Mouse (Mus musculus) forebrain, embryonic 16.5 days (tissue): Measurements from ENCODE around the gene Bcl2l15. TPM values are rescaled to one million over a fixed set of nuclear protein-coding genes. Genes with fewer than 3 reads are reported as not detected.
"Not testable (repeated sequence)": the region's sequence is repeated elsewhere in the genome, so short reads cannot be mapped to it uniquely, and the experiment has no call there.

Experiments used
- ATAC-seq: fragments of 200-750 bp; cut with Nextera tagmentation; 2 replicates; pipeline ENCODE4 v1.8.0; 2017; ENCODE audit warnings: mild to moderate bottlenecking, moderate library complexity
- H3K27ac ChIP-seq: fragments of 300-500 bp; sonication (generic); 2 replicates; pipeline ENCODE4 v1.5.1; 2014; ENCODE audit warnings: low read length, control low read depth
- H3K27me3 ChIP-seq: fragments of 300-500 bp; sonication (generic); replicated peaks from 2 replicates; pipeline ENCODE4 v1.6.1; 2014; ENCODE audit warnings: low read length; ENCODE audit not compliant: control insufficient read depth, insufficient read depth
- H3K36me3 ChIP-seq: fragments of 300-500 bp; sonication (generic); 2 replicates; pipeline ENCODE4 v1.6.1; 2014; ENCODE audit not compliant: control insufficient read depth, insufficient read depth
- H3K4me1 ChIP-seq: fragments of 300-500 bp; sonication (generic); replicated peaks from 2 replicates; pipeline ENCODE4 v1.6.1; 2014; ENCODE audit warnings: low read length; ENCODE audit not compliant: control insufficient read depth, insufficient read depth
- H3K4me2 ChIP-seq: fragments of 300-500 bp; sonication (generic); 2 replicates; pipeline ENCODE4 v1.6.1; 2014; ENCODE audit warnings: mild to moderate bottlenecking, low read length, control low read depth
- H3K4me3 ChIP-seq: fragments of 300-500 bp; sonication (generic); replicated peaks from 2 replicates; pipeline ENCODE4 v1.5.1; 2014; ENCODE audit warnings: mild to moderate bottlenecking, low read length, control low read depth
- H3K9ac ChIP-seq: fragments of 300-500 bp; sonication (generic); replicated peaks from 2 replicates; pipeline ENCODE4 v1.6.1; 2014; ENCODE audit warnings: low read depth, low read length, control low read depth
- H3K9me3 ChIP-seq: fragments of 300-500 bp; sonication (generic); 2 replicates; pipeline ENCODE4 v1.6.1; 2016; ENCODE audit warnings: low read length; ENCODE audit not compliant: control insufficient read depth
- WGBS: fragments of 180-500 bp; shearing (Covaris S2); extraction: QIAGEN DNeasy Blood & Tissue Kit; methylation state at CpG from one replicate; pipeline ENCODE4 v1.1.7; 2014; 5-methylcytosine and 5-hydroxymethylcytosine counted together
- polyA plus RNA-seq: library from polyadenylated mRNA; unstranded; fragments of >200 nt; fragmentation: Nextera tagmentation; extraction: Ambion mirVana; gene quantifications from 2 replicates; pipeline ENCODE4 v1.2.1, GENCODE M21; 2015

The Bcl2l15 gene
- polyA plus RNA-seq, 1 experiment from 2014 or later: 0.86 TPM

DNA sequence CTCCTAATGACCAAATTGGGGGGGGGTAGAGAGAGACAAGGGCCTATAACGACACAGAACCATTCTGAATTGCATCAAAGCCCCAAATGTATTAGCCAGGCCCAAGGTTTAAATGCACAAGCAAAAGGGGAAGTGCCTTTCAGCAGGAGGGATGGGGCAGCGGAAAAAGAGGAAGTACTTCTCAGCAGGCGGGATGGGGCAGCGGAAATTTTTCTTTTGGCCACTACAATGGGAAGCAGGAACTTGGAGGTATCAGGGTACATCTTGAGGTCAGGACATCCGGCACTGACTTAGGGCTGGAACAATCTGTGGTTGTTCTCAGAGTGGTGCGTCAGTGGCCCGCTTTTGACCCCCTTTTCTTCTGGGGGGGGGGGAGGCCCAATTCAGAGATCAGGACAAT, 8.5 kb downstream of the Bcl2l15 start:
- not testable (repeated sequence) for H3K9me3 ChIP-seq, ATAC-seq, H3K36me3 ChIP-seq, H3K27ac ChIP-seq, H3K4me3 ChIP-seq, H3K27me3 ChIP-seq, H3K4me2 ChIP-seq, H3K9ac ChIP-seq, H3K4me1 ChIP-seq
- 94% methylated on average over 7 of the region's 7 CpGs for WGBS

DNA sequence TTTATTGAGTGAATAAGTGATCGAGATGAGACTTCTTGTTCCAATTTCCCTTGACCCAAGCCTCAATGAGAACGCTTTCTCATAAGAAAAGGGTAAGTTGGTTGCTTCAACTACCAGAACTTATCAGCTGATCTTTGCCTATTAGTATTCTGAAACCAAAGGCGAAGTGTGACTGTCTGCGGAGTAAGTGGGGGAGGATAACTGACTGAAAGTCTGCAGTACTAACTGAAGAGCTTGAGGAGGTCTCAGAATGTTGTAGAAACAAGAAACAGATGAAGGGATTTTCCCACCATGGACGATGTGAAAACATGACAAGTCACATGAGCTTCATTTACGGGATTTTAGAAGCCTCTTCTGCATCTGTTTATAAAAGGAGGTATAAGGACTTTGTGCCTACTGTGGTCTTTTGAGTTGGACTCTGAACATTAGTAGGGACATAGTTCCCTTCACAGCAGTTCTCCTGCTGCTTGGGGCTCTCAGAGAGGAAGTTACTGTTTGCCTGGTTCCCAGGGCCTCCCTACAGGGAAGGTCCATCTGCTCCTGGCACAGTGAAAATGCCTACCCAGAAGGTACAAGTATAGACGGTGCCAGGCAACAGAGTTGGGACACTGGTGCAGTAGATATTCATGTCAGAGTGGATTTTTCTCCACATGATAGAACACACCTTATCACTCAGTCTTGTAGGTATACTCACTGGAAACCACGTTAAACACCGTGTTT, 18.4 kb downstream of the Bcl2l15 start:
- no peaks in the 10 kb centered on the region for H3K4me1 ChIP-seq
- H3K4me3 ChIP-seq: no peak overlapping the region
- no peak overlapping the region for H3K27ac ChIP-seq
- H3K9ac ChIP-seq: no peak overlapping the region
- H3K4me2 ChIP-seq: no peak overlapping the region
- H3K27me3 ChIP-seq: no peaks in the 10 kb centered on the region
- no peaks in the 10 kb centered on the region for H3K9me3 ChIP-seq
- no peak for ATAC-seq
- H3K36me3 ChIP-seq: no peaks in the 10 kb centered on the region
- 87% methylated on average over 9 of the region's 9 CpGs for WGBS

DNA sequence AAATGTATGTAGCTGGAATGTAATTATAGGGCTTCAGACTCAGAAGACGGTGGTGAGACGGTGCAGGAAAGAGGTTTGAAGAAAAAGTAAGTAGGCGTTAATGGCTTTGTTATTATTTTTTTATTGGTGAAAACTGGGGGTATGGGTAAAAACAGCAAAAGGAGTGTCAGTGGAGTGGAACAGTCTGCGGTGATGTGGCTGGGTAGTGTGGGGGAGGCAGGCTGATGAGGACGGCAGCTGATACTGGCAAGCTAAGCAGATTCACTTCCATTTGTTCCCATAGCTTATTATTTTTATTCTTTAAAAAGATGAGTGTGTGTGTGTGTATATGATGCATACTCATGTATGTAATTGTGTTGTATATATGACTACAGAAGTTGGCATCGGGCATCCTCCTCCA, 19.1 kb downstream of the Bcl2l15 start:
- no peak overlapping the region for H3K4me3 ChIP-seq
- H3K4me2 ChIP-seq: no peak overlapping the region
- H3K9me3 ChIP-seq: no peaks in the 10 kb centered on the region
- H3K4me1 ChIP-seq: no peaks in the 10 kb centered on the region
- no peaks in the 10 kb centered on the region for H3K27me3 ChIP-seq
- no peak overlapping the region for H3K9ac ChIP-seq
- H3K27ac ChIP-seq: no peak overlapping the region
- ATAC-seq: no peak
- H3K36me3 ChIP-seq: no peaks in the 10 kb centered on the region
- WGBS: 95% methylated on average over 6 of the region's 6 CpGs

DNA sequence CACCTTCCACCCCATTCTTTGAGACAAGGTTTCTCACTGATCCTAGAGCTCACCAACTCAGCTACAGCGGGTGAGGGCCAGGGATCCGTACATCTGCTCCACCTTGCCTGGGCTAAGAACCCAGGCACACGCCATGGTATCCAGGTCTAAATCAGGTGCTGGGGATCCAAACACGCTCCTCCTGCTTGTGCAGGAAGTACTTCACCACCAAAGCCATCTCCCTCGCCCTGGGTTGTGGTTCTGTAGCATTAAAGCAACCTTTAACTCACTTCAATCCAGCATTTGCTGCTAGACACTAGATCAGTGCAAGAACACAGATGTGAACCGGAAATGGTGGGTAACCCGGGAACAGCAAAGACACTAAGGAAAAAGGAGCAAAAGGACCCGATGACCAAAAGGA, 19.5 kb downstream of the Bcl2l15 start:
- no peak for ATAC-seq
- H3K9me3 ChIP-seq: no peaks in the 10 kb centered on the region
- H3K36me3 ChIP-seq: no peaks in the 10 kb centered on the region
- H3K4me2 ChIP-seq: no peak overlapping the region
- WGBS: 91% methylated on average over 8 of the region's 8 CpGs
- no peak overlapping the region for H3K9ac ChIP-seq
- H3K4me3 ChIP-seq: no peak overlapping the region
- no peaks in the 10 kb centered on the region for H3K27me3 ChIP-seq
- H3K4me1 ChIP-seq: no peaks in the 10 kb centered on the region
- H3K27ac ChIP-seq: no peak overlapping the region

DNA sequence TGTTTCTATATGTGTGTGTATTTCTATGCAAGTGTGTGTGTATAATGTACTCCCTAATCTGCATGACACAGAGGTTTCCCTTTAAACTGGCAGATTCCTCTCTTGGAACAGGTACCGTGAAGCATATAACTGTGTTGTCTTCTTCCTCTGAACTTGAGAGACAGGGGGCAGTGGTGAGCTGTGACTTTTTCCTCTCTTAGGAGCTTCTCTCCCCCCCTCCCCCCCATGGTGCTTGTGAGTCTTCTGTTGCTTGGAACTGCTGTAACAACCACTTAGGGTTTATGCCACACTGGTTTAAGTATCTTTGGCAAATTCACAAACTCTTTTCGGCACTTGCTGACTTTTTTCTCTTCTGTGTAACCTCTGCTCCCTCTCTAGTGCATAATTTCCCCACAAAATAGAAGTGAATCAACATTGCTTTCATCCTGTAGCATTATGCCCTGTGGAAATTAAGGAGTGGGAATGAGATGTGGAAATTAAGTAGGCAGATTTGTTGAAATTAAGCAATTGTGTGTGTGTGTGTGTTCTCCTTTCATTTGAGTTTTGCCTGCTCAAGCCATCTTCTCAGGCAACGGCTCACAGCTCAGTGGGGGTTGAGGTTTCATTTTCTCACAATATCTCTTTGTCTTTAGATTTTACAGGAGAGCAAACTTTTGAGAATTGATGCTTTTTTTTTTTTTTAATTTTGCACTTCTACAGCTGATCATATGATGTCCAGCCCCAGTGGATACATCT, 20.3 kb downstream of the Bcl2l15 start:
- H3K27ac ChIP-seq: no peak overlapping the region
- H3K27me3 ChIP-seq: no peaks in the 10 kb centered on the region
- no peak overlapping the region for H3K4me2 ChIP-seq
- no peaks in the 10 kb centered on the region for H3K4me1 ChIP-seq
- H3K36me3 ChIP-seq: no peaks in the 10 kb centered on the region
- ATAC-seq: no peak
- no peak overlapping the region for H3K4me3 ChIP-seq
- no peaks in the 10 kb centered on the region for H3K9me3 ChIP-seq
- WGBS: 52% methylated on average over 3 of the region's 3 CpGs
- H3K9ac ChIP-seq: no peak overlapping the region

DNA sequence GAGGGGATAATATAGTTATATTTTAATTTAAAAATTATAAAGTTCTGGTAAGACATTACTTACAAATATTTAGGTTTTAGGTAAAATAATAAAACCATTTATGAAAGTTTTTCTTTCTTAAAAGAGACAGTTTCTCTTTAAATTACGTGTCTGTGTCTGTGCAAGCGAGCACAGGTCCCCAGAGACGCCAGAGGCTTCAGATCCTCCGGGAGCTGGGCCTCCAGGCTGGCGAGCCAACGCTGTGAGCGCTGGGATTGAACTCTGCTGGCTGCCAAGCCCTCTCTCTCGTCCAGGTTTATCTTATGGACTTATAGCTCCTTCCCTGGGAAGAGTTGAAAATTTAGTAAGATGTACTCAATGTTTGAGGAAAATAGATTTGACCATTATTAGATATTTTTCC, 21.4 kb downstream of the Bcl2l15 start:
- no peaks in the 10 kb centered on the region for H3K9me3 ChIP-seq
- no peak overlapping the region for H3K4me2 ChIP-seq
- no peaks in the 10 kb centered on the region for H3K36me3 ChIP-seq
- H3K4me3 ChIP-seq: no peak overlapping the region
- no peaks in the 10 kb centered on the region for H3K27me3 ChIP-seq
- H3K4me1 ChIP-seq: no peaks in the 10 kb centered on the region
- no peak overlapping the region for H3K9ac ChIP-seq
- no peak overlapping the region for H3K27ac ChIP-seq
- no peak for ATAC-seq
- 66% methylated on average over 8 of the region's 8 CpGs for WGBS

DNA sequence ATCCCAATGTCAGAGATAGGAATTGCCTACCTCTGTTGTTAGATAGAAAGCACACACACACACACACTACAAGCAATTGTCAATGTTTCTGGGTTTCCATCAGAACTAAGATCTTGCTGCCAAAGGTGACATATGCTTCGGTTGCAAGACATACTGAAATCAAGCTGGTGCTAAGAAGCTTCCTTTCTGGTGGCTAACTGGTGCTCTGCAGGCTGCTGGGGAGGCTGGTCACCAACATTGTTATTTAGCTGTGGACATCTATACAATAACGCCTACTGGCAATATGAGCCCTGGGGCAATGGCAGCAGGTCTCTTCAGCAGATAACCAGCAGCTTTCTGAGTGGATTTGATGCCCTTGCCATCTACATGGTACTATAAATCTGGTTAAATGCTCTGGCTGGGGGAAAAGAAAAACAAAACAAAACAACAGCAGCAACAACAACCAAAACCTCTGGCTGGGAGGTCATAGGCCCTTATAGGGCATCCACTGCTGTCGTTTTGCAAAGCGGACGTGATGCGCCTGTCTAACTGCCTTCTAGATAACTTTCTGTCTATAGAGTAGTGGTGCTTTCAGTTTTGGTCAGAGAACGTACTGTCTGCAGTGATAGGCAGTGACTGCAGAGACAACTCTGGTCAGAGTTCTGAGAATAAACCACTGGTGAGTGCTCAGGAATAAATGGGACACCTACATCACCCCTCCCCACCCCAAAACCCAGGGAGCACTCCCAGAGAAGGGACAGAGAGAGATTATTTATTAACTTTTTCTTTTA, 24.8 kb downstream of the Bcl2l15 start:
- Histone ChIP-seq H3K9ac (no peak overlapping the region), H3K27ac (no peak overlapping the region), H3K9me3 (no peaks in the 10 kb centered on the region), H3K27me3 (no peaks in the 10 kb centered on the region), H3K4me3 (no peak overlapping the region), H3K4me2 (no peak overlapping the region), H3K4me1 (no peaks in the 10 kb centered on the region), H3K36me3 (no peaks in the 10 kb centered on the region)
- WGBS: 89% methylated on average over 7 of the region's 7 CpGs
- no peak for ATAC-seq

DNA sequence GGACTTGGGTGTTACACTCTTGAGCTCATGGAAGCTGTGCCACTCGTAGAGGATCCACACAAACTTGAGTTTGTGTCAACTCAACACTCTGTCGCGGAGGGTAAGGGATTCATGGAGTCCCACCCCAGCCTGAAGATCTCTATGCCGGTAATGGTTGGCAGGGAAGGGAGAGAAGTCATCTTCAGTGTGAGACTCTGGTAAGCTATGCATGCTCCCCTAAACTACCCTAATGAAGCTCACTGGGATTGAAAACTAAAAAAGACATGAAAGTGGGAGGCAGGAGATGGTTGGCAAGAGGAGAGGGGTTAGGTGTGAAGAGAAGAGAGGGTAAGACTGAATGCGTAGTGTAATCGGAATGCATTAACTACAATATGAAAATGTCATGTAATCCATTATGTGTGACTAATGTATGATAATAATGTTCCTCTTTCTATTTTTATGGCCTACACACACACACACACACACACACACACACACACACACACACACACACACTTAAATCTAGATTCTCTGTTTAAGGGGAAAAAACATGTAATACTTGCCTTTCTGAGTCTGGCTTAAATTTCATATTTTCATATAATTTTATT, 25.7 kb downstream of the Bcl2l15 start:
- no peak overlapping the region for H3K4me2 ChIP-seq
- H3K4me3 ChIP-seq: no peak overlapping the region
- no peak for ATAC-seq
- 89% methylated on average over 6 of the region's 6 CpGs for WGBS
- H3K27ac ChIP-seq: no peak overlapping the region
- H3K36me3 ChIP-seq: no peaks in the 10 kb centered on the region
- no peaks in the 10 kb centered on the region for H3K9me3 ChIP-seq
- no peaks in the 10 kb centered on the region for H3K4me1 ChIP-seq
- H3K27me3 ChIP-seq: no peaks in the 10 kb centered on the region
- H3K9ac ChIP-seq: no peak overlapping the region
